Mouse (Mus musculus): ENCODE measurements at regions not wholly inside any gene's neighbourhood (a gene's known extent, or its start where the extent isn't known, plus 50 kb on each side); places are given as distances from the start of the nearest gene placed in this dataset.

- TF ChIP-seq CTCF (IDR thresholded peaks at IDR 0.05; ENCODE audit: borderline replicate concordance, control insufficient read depth, extremely low read depth, insufficient read depth, low read length, poor library complexity) (no peak), POLR2A (IDR thresholded peaks at IDR 0.05; ENCODE audit: control insufficient read depth, extremely low read depth, insufficient read depth, low read length, poor library complexity) (no peak)
Measured at GRCm38 (mm10) chr12:110197366-110197765, 81.5 kb upstream of the Dio3 start.

All from thymus, adult 2 months (tissue).